Mouse (Mus musculus) heart, adult 2 months (tissue): ENCODE measurements at regions not wholly inside any gene's neighbourhood (a gene's known extent, or its start where the extent isn't known, plus 50 kb on each side); places are given as distances from the start of the nearest gene placed in this dataset.

Experiments
- DNase-seq, 2 experiments: peaks; one replicate each; pipeline ENCODE4 v3.0.0; 2021
- H3K27ac ChIP-seq: fragments of 200-600 bp; 2 replicates; pipeline ENCODE4 v1.8.1; 2022
- H3K27me3 ChIP-seq: fragments of 200-500 bp; 2 replicates; pipeline ENCODE4 v1.6.1; 2012; ENCODE audit warnings: mild to moderate bottlenecking, low read length, inconsistent platforms, mixed read lengths; ENCODE audit not compliant: control insufficient read depth, insufficient read depth
- H3K36me3 ChIP-seq: fragments of 200-500 bp; 2 replicates; pipeline ENCODE4 v1.6.1; 2012; ENCODE audit warnings: low read length, inconsistent platforms; ENCODE audit not compliant: control insufficient read depth, insufficient read depth
- H3K4me1 ChIP-seq: fragments of 200-500 bp; 2 replicates; pipeline ENCODE4 v1.6.1; 2011; ENCODE audit warnings: low read length; ENCODE audit not compliant: control insufficient read depth, insufficient read depth
- H3K4me3 ChIP-seq: fragments of 200-600 bp; 2 replicates; pipeline ENCODE4 v1.8.1; 2022
- H3K79me2 ChIP-seq: fragments of 200-500 bp; replicated peaks from 2 replicates; pipeline ENCODE4 v1.6.1; 2012; ENCODE audit warnings: mild to moderate bottlenecking, inconsistent platforms, low read length, moderate library complexity, mixed read lengths; ENCODE audit not compliant: control insufficient read depth, insufficient read depth
- H3K9ac ChIP-seq: fragments of 200-500 bp; 2 replicates; pipeline ENCODE4 v1.6.1; 2012; ENCODE audit warnings: low read depth, mild to moderate bottlenecking, control low read depth, inconsistent platforms, low read length, mixed read lengths
- CTCF ChIP-seq: fragments of 200-600 bp; IDR thresholded peaks from 2 replicates; pipeline ENCODE4 v1.8.1; 2022; ENCODE audit warnings: antibody characterized with exemption, mild to moderate bottlenecking, moderate library complexity
- EP300 ChIP-seq: fragments of 200-500 bp; IDR thresholded peaks from 2 replicates; pipeline ENCODE4 v1.6.1; 2011; ENCODE audit warnings: low read depth, low read length, control low read depth; ENCODE audit not compliant: insufficient read depth
- POLR2A ChIP-seq: fragments of 200-500 bp; IDR thresholded peaks from 2 replicates; pipeline ENCODE4 v1.6.1; 2011; ENCODE audit warnings: mild to moderate bottlenecking, low read depth, low read length, control low read depth; ENCODE audit not compliant: insufficient read depth
- WGBS: fragments of 180-500 bp; shearing (Covaris S2); methylation state at CpG from one replicate; pipeline ENCODE4 v1.1.7; 2018; 5-methylcytosine and 5-hydroxymethylcytosine counted together
- intact Hi-C: fragments of 180-260 bp; cut with DNase I; formaldehyde crosslinking; loops from one replicate; pipeline ENCODE4 v1.15.1; 2025

- no peaks in the 10 kb centered on the region for H3K27me3 ChIP-seq
- 56% methylated on average over 9 of the region's 9 CpGs for WGBS
- H3K9ac ChIP-seq: no peak overlapping the region
- DNase-seq: no peak
- H3K79me2 ChIP-seq: no peaks in the 10 kb centered on the region
- H3K4me1 ChIP-seq: no peaks in the 10 kb centered on the region; the same call in 1 of the 2 replicates
- H3K36me3 ChIP-seq: no peaks in the 10 kb centered on the region; the same call in 1 of the 2 replicates
- H3K27ac ChIP-seq: no peak overlapping the region
- no peak for TF ChIP-seq EP300
- TF ChIP-seq POLR2A: no peak
- no peak for TF ChIP-seq CTCF
- no peak overlapping the region for H3K4me3 ChIP-seq
- intact Hi-C loops: no loop called here
These were observed 230.5 kb upstream of the Fat1 start for GRCm38 (mm10) chr8:44704595-44705265.

GRCm38 (mm10) chr8:44708659-44709170, 226.5 kb upstream of the Fat1 start:
- Histone ChIP-seq H3K79me2 (no peaks in the 10 kb centered on the region), H3K4me3 (no peak overlapping the region), H3K27ac (no peak overlapping the region), H3K27me3 (no peaks in the 10 kb centered on the region), H3K4me1 (no peaks in the 10 kb centered on the region; the same call in 1 of the 2 replicates), H3K36me3 (no peaks in the 10 kb centered on the region; the same call in 1 of the 2 replicates), H3K9ac (no peak overlapping the region)
- DNase-seq: no peak
- intact Hi-C loops: no loop called here
- TF ChIP-seq POLR2A (no peak), EP300 (no peak)
- WGBS: 72% methylated on average over 7 of the region's 7 CpGs

- WGBS: 64% methylated on average over 6 of the region's 6 CpGs
- Histone ChIP-seq H3K9ac (no peak overlapping the region), H3K36me3 (no peaks in the 10 kb centered on the region; the same call in 1 of the 2 replicates), H3K27ac (no peak overlapping the region), H3K4me1 (no peaks in the 10 kb centered on the region; the same call in 1 of the 2 replicates), H3K27me3 (no peaks in the 10 kb centered on the region), H3K4me3 (no peak overlapping the region), H3K79me2 (no peaks in the 10 kb centered on the region)
- no peak for DNase-seq
- TF ChIP-seq EP300 (no peak), CTCF (no peak), POLR2A (no peak)
- intact Hi-C loops: no loop called here
These were observed 225.9 kb upstream of the Fat1 start for GRCm38 (mm10) chr8:44709171-44709940.

GRCm38 (mm10) chr8:44734577-44734976, 200.7 kb upstream of the Fat1 start:
- TF ChIP-seq CTCF (no peak), POLR2A (no peak), EP300 (no peak)
- Histone ChIP-seq H3K4me1 (no peaks in the 10 kb centered on the region), H3K4me3 (no peak overlapping the region), H3K36me3 (no peaks in the 10 kb centered on the region), H3K79me2 (no peaks in the 10 kb centered on the region), H3K27ac (no peak overlapping the region), H3K27me3 (no peaks in the 10 kb centered on the region), H3K9ac (no peak overlapping the region)
- 69% methylated on average over 10 of the region's 10 CpGs for WGBS
- DNase-seq: no peak
- intact Hi-C loops: no loop called here

GRCm38 (mm10) chr8:44735801-44736200, 199.4 kb upstream of the Fat1 start:
- H3K79me2 ChIP-seq: no peaks in the 10 kb centered on the region

GRCm38 (mm10) chr8:44743353-44743752, 191.9 kb upstream of the Fat1 start:
- no peaks in the 10 kb centered on the region for H3K36me3 ChIP-seq
- no peak for DNase-seq
- no peak for TF ChIP-seq POLR2A
- no peak for TF ChIP-seq CTCF
- no peak for TF ChIP-seq EP300
- 42% methylated on average over 2 of the region's 2 CpGs for WGBS
- no peak overlapping the region for H3K9ac ChIP-seq
- H3K27me3 ChIP-seq: no peaks in the 10 kb centered on the region
- H3K27ac ChIP-seq: no peak overlapping the region
- H3K79me2 ChIP-seq: no peaks in the 10 kb centered on the region
- no peak overlapping the region for H3K4me3 ChIP-seq
- intact Hi-C loops: no loop called here
- H3K4me1 ChIP-seq: no peaks in the 10 kb centered on the region

More at GRCm38 (mm10) chr8:44735801-44736200, 199.4 kb upstream of the Fat1 start:
- 74% methylated on average over 5 of the region's 5 CpGs for whole genome bisulfite sequencing
- no peak for TF ChIP-seq POLR2A
- no peak for TF ChIP-seq EP300
- no peak for TF ChIP-seq CTCF
- no peaks in the 10 kb centered on the region for H3K27me3 ChIP-seq
- H3K27ac ChIP-seq: no peak overlapping the region
- no peaks in the 10 kb centered on the region for H3K36me3 ChIP-seq
- no peak overlapping the region for H3K9ac ChIP-seq
- intact Hi-C loops: no loop called here
- no peaks in the 10 kb centered on the region for H3K4me1 ChIP-seq
- H3K4me3 ChIP-seq: no peak overlapping the region
- no peak for DNase-seq
